Mouse (Mus musculus): ENCODE measurements at regions not wholly inside any gene's neighbourhood (a gene's known extent, or its start where the extent isn't known, plus 50 kb on each side); places are given as distances from the start of the nearest gene placed in this dataset.

GRCm38 (mm10) chr5:64401737-64402136 lies 245.6 kb downstream of the Tbc1d1 start:
- no peak for DNase-seq (ENCODE audit: low read depth)

- no peak for DNase-seq (ENCODE audit: low read depth)
Measured at GRCm38 (mm10) chr5:64403077-64403981, 247.2 kb downstream of the Tbc1d1 start.

GRCm38 (mm10) chr5:64403982-64404345 lies 247.9 kb downstream of the Tbc1d1 start:
- no peak for DNase-seq (ENCODE audit: low read depth)

GRCm38 (mm10) chr5:64404512-64404911 lies 248.4 kb downstream of the Tbc1d1 start:
- DNase-seq (ENCODE audit: low read depth), result no peak

- DNase-seq (ENCODE audit: low read depth), result no peak
Measured at GRCm38 (mm10) chr5:64408938-64409337, 252.8 kb downstream of the Tbc1d1 start.

GRCm38 (mm10) chr5:64410621-64411020 lies 254.5 kb downstream of the Tbc1d1 start:
- DNase-seq (ENCODE audit: low read depth), result no peak

GRCm38 (mm10) chr5:64414519-64414918 lies 258.4 kb downstream of the Tbc1d1 start:
- DNase-seq (ENCODE audit: low read depth), result no peak

GRCm38 (mm10) chr5:64419395-64419794 lies 263.3 kb downstream of the Tbc1d1 start:
- DNase-seq (ENCODE audit: low read depth), result no peak

- DNase-seq (ENCODE audit: low read depth), result no peak
Measured at GRCm38 (mm10) chr5:64422787-64423587, 266.9 kb downstream of the Tbc1d1 start.

GRCm38 (mm10) chr5:64428822-64429221 lies 272.7 kb downstream of the Tbc1d1 start:
- no peak for DNase-seq (ENCODE audit: low read depth)

- no peak for DNase-seq (ENCODE audit: low read depth)
Measured at GRCm38 (mm10) chr5:64430501-64430900, 274.4 kb downstream of the Tbc1d1 start.

- no peak for DNase-seq (ENCODE audit: low read depth)
Measured at GRCm38 (mm10) chr5:64431624-64432023, 275.5 kb downstream of the Tbc1d1 start.

GRCm38 (mm10) chr5:64433786-64434185 lies 277.7 kb downstream of the Tbc1d1 start:
- DNase-seq (ENCODE audit: low read depth), result peak; percentile 73

GRCm38 (mm10) chr5:64435491-64435890 lies 279.4 kb downstream of the Tbc1d1 start:
- DNase-seq (ENCODE audit: low read depth), result no peak

- DNase-seq (ENCODE audit: low read depth), result peak; percentile 67
Measured at GRCm38 (mm10) chr5:64435958-64436357, 279.9 kb downstream of the Tbc1d1 start.

GRCm38 (mm10) chr5:64437720-64438119 lies 281.6 kb downstream of the Tbc1d1 start:
- DNase-seq (ENCODE audit: low read depth), result peak; percentile 87

GRCm38 (mm10) chr5:64438446-64439134 lies 282.5 kb downstream of the Tbc1d1 start:
- no peak for DNase-seq (ENCODE audit: low read depth)

GRCm38 (mm10) chr5:64447847-64448246 lies 291.7 kb downstream of the Tbc1d1 start:
- DNase-seq (ENCODE audit: low read depth), result no peak

- peak; percentile 53 for DNase-seq (ENCODE audit: low read depth)
Measured at GRCm38 (mm10) chr5:64452668-64453334, 296.7 kb downstream of the Tbc1d1 start.

GRCm38 (mm10) chr5:64459807-64460206 lies 303.7 kb downstream of the Tbc1d1 start:
- no peak for DNase-seq (ENCODE audit: low read depth)

- DNase-seq (ENCODE audit: low read depth), result no peak
Measured at GRCm38 (mm10) chr5:64460891-64461290, 304.8 kb downstream of the Tbc1d1 start.

- DNase-seq (ENCODE audit: low read depth), result no peak
Measured at GRCm38 (mm10) chr5:64461592-64461991, 305.5 kb downstream of the Tbc1d1 start.
